Mouse (Mus musculus) erythroblast, adult 5-6 weeks (primary cell): ENCODE measurements around the gene Reps2. TPM values are rescaled to one million over a fixed set of nuclear protein-coding genes. Genes with fewer than 3 reads are reported as not detected.

Experiments
- ATAC-seq: replicated peaks from 2 replicates; pipeline ENCODE4 v1.8.0; 2016; ENCODE audit warnings: moderate number of reproducible peaks, mild to moderate bottlenecking, moderate TSS enrichment, inconsistent platforms; ENCODE audit not compliant: poor library complexity, low FRiP score, severe bottlenecking
- total RNA-seq, 2 experiments: library from RNA; stranded (forward) in 1 of 2; stranded (reverse) in 1 of 2; fragments of 150-400 nt in 1 of 2; fragments of 200-764, 138-1000 nt in 1 of 2; gene quantifications; 2 replicates each; pipeline versions ENCODE4 v1.2.3 to v1.2.4; 2015 to 2017; ENCODE audit warnings: low replicate concordance in 2 of 2

Reps2 gene
- total RNA-seq, 2 experiments from 2014 or later: 2.5 TPM

GRCm38 (mm10) chrX:162510426-162510980 is 132.9 kb downstream of the Reps2 start:
- ATAC-seq: peak; percentile 43; the same call in 1 of the 2 replicates

- no peak for ATAC-seq
These were observed 138.3 kb downstream of the Reps2 start for GRCm38 (mm10) chrX:162505186-162505585.

- ATAC-seq: no peak
These were observed 140.0 kb downstream of the Reps2 start for GRCm38 (mm10) chrX:162503436-162503835.

- ATAC-seq: no peak
These were observed 142.5 kb downstream of the Reps2 start for GRCm38 (mm10) chrX:162500962-162501361.

- no peak for ATAC-seq
These were observed 147.0 kb downstream of the Reps2 start for GRCm38 (mm10) chrX:162496485-162496884.

- no peak for ATAC-seq
These were observed 154.8 kb downstream of the Reps2 start for GRCm38 (mm10) chrX:162488630-162489029.

GRCm38 (mm10) chrX:162487734-162488133 is 155.7 kb downstream of the Reps2 start:
- ATAC-seq: no peak

GRCm38 (mm10) chrX:162470213-162470612 is 173.2 kb downstream of the Reps2 start:
- peak; percentile 98 for ATAC-seq

GRCm38 (mm10) chrX:162462156-162462555 is 181.3 kb downstream of the Reps2 start:
- ATAC-seq: no peak

GRCm38 (mm10) chrX:162456445-162456844 is 187.0 kb downstream of the Reps2 start:
- peak; percentile 96 for ATAC-seq

GRCm38 (mm10) chrX:162455364-162455763 is 188.1 kb downstream of the Reps2 start:
- no peak for ATAC-seq

GRCm38 (mm10) chrX:162453821-162454402 is 189.5 kb downstream of the Reps2 start:
- 0 out of 2 replicates have a peak, but pooled peaks have one; percentile 68 for ATAC-seq

- ATAC-seq: no peak
These were observed 190.8 kb downstream of the Reps2 start for GRCm38 (mm10) chrX:162452642-162453041.

GRCm38 (mm10) chrX:162447974-162448373 is 195.5 kb downstream of the Reps2 start:
- no peak for ATAC-seq

- 0 out of 2 replicates have a peak, but pooled peaks have one; percentile 42 for ATAC-seq
These were observed 196.7 kb downstream of the Reps2 start for GRCm38 (mm10) chrX:162446678-162447318.

- peak; percentile 64 for ATAC-seq
These were observed 200.1 kb downstream of the Reps2 start for GRCm38 (mm10) chrX:162443387-162443786.

GRCm38 (mm10) chrX:162442970-162443369 is 200.5 kb downstream of the Reps2 start:
- ATAC-seq: peak; percentile 51

GRCm38 (mm10) chrX:162432776-162433543 is 210.5 kb downstream of the Reps2 start:
- no peak for ATAC-seq

GRCm38 (mm10) chrX:162427698-162428097 is 215.8 kb downstream of the Reps2 start:
- no peak for ATAC-seq

GRCm38 (mm10) chrX:162419431-162419830 is 224.0 kb downstream of the Reps2 start:
- ATAC-seq: no peak
